Mouse (Mus musculus) olfactory bulb, adult 2 months (tissue): ENCODE results near the gene Tctn3.

Source experiments
- CTCF ChIP-seq: fragments of 200-500 bp; IDR thresholded peaks from 2 replicates; pipeline ENCODE4 v1.5.1; 2012; ENCODE audit warnings: low read depth, mild to moderate bottlenecking, low read length, moderate library complexity; ENCODE audit not compliant: insufficient read depth
- POLR2A ChIP-seq: fragments of 200-500 bp; IDR thresholded peaks from 2 replicates; pipeline ENCODE4 v1.6.1; 2012; ENCODE audit warnings: mild to moderate bottlenecking, low read depth, low read length, moderate library complexity; ENCODE audit not compliant: insufficient read depth

DNA sequence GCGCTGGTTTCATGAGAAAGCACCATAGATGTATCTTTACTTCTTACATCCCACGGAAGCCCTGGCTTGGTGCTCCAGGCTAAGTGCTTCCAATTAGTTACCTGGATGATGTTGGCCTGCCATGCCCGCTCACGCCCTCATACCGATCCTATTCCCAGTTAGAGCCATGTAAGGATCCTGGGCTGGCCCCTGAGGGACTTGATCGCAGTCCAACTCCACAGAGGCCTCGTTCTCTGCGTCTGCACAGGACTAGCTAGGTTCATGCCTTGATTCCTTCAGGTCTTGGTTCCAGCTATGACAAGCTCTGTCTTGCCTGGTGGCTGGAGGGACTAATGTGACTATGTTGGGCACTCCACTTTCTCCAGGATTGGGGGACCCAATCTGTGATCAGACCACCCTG, 56.9 kb downstream of the Tctn3 start:
- TF ChIP-seq CTCF: no peak
- no peak for TF ChIP-seq POLR2A
